Mouse (Mus musculus): ENCODE data around the gene Ino80b. TPM values are rescaled to one million over a fixed set of nuclear protein-coding genes. Genes with fewer than 3 reads are reported as not detected.

Ino80b gene
- polyA plus RNA-seq, 1 experiment from 2014 or later, result 18.7 TPM

DNA sequence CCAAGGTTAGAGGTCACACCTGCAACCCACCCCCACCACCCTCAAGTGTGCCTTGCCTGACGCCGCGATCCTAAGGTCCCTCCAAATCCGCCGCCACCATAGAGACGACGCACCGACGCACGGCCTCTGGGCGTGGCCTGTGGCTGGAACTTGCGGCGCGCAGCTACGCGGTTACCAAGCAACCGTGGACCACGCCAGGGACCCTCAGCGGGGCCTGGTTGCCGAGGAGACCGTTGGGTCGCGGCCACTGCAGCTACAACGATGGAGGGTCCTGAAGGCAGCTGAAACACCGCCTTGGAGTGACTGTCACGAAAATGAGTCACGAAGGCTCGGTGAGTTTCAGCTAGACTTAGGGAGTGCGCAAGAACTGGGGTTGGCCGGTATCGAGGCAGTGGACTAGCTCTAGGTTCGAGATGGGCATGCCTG is 31.0 kb upstream of the Ino80b start, which contains the start of the genes Wdr54 and 1700003E16Rik:
Gene Wdr54, minus strand, starts transcription at position 139 of the 426 bp plus-strand sequence.
Gene 1700003E16Rik, plus strand, starts transcription at position 146 of the 426 bp plus-strand sequence.
- under 1% methylated on average over 32 of the region's 32 CpGs for WGBS
- Histone ChIP-seq H3K36me3 (peaks cover 19% of the 10 kb centered on the region), H3K4me3 (peak within 1 kb of the TSS; percentile 58), H3K9ac (peak within 1 kb of the TSS; percentile 54), H3K9me3 (no peaks in the 10 kb centered on the region), H3K27ac (no peak within 1 kb of the TSS), H3K27me3 (replicated peaks) (peaks cover 14% of the 10 kb centered on the region), H3K4me1 (peaks cover 23% of the 10 kb centered on the region), H3K4me2 (replicated peaks) (peak within 1 kb of the TSS; percentile 86)
- peak; percentile 96 for ATAC-seq (ENCODE audit: low FRiP score, low read depth)

DNA sequence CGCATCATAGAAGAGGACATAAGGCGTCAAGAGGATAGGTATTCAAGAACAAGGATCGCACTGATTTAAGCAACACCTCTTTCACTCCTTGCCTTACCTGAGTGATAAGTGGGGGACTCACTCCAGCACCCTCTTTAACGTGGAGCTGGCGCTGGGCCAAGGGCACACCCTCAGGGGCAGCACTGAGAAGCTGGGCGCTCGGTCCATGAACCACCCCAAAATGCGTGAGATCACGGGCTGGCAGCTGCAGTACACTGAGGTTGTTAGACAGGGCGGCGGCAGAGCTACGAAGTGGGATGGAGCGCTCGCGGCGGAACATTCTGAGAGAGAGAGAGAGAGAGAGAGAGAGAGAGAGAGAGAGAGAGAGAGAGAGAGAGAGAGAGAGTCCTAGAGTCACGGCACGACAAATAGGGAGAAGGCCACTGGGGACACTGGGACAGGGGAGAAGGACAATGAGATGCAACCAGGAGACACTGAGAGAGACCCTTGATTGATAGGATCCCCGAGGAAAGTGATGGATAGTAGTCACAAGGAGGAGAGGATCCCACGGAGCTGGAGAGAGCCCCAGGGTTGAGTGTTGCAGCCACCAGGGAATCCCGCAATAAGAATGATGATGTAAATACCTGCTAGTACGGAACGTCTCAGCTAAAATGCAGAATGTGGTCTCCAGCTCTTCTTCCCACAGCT is 30.5 kb upstream of the Ino80b start:
- WGBS, result 7% methylated on average over 23 of the region's 23 CpGs
- Histone ChIP-seq H3K4me1 (peaks cover 23% of the 10 kb centered on the region), H3K4me2 (replicated peaks) (peak overlapping the region; percentile 86), H3K9ac (peak overlapping the region; percentile 54), H3K27me3 (replicated peaks) (peaks cover 8% of the 10 kb centered on the region), H3K4me3 (peak overlapping the region; percentile 58), H3K27ac (no peak overlapping the region), H3K36me3 (peaks cover 24% of the 10 kb centered on the region), H3K9me3 (no peaks in the 10 kb centered on the region)
- peak; percentile 68 for ATAC-seq (ENCODE audit: low FRiP score, low read depth)

DNA sequence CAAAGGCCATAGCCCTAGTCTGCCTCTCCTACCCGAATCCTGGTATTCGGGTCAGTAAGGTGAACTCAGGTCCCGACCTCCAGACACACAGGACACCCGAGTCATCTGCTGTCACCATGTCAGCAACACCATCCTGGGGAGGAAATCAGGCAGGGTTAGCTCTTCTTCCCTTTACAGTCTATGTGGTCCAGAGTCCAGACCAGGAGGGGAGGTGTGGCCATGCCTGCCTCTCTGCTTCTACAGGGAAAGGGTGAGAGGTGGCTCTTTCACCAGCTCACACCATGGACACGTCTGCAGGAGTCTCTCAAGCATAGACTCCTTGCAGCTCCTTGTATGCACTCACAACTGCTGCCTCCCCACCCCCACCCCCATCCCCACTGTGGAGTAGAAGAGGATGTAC is 28.3 kb upstream of the Ino80b start:
- H3K9me3 ChIP-seq, result no peaks in the 10 kb centered on the region
- peaks cover 23% of the 10 kb centered on the region for H3K4me1 ChIP-seq
- no peaks in the 10 kb centered on the region for H3K27me3 ChIP-seq (replicated peaks)
- H3K4me3 ChIP-seq, result no peak overlapping the region
- peaks cover 46% of the 10 kb centered on the region for H3K36me3 ChIP-seq
- no peak overlapping the region for H3K4me2 ChIP-seq (replicated peaks)
- H3K27ac ChIP-seq, result no peak overlapping the region
- H3K9ac ChIP-seq, result no peak overlapping the region
- WGBS, result 74% methylated on average over 5 of the region's 5 CpGs
- no peak for ATAC-seq (ENCODE audit: low FRiP score, low read depth)

DNA sequence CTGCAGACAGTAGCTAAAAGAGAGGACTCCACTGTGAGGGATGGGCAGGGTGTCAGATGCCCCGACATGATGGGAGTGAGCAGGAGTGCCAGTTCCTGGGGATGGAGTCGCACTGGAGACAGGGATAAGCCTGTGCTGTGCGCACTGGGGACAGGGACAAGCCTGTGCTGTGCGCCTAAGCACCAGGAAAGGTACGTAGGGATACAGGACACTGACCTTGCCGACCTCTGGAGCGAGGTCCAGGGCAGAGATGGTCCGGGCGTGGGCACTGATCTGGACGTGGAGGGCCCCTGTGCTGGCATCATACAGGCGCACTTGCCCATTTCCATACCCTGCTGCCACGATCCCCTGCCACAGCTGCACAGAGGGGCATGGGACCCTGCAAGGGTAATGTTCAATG is 27.8 kb upstream of the Ino80b start:
- Histone ChIP-seq H3K27ac (no peak overlapping the region), H3K36me3 (peaks cover 49% of the 10 kb centered on the region), H3K4me2 (replicated peaks) (no peak overlapping the region), H3K9me3 (no peaks in the 10 kb centered on the region), H3K4me3 (no peak overlapping the region), H3K9ac (no peak overlapping the region), H3K27me3 (replicated peaks) (no peaks in the 10 kb centered on the region), H3K4me1 (peaks cover 23% of the 10 kb centered on the region)
- no peak for ATAC-seq (ENCODE audit: low FRiP score, low read depth)
- WGBS, result 91% methylated on average over 12 of the region's 12 CpGs

DNA sequence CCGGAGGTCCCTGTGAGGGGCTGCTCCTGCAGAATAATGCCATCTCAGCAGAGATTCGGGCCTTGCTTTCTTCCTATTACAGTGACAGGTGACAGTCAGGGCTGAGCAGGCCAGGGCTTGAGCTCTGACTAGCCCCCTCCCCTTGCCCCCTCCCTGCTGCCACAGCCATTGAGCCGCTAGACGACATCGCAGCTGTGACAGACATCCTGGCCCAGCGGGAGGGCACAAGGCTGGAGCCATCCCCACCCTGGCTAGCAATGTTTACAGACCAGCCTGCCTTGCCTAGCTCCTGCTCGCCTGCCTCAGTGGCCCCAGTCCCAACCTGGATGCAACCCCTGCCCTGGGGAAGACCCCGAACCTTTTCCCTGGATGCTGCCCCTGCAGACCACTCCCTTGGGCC is 26.5 kb upstream of the Ino80b start:
- WGBS, result 34% methylated on average over 8 of the region's 8 CpGs
- Histone ChIP-seq H3K27me3 (replicated peaks) (no peaks in the 10 kb centered on the region), H3K4me2 (replicated peaks) (peak overlapping the region; percentile 16; the same call in 1 of the 2 replicates), H3K4me1 (peaks cover 23% of the 10 kb centered on the region), H3K27ac (no peak overlapping the region), H3K36me3 (peaks cover 62% of the 10 kb centered on the region), H3K4me3 (no peak overlapping the region), H3K9me3 (no peaks in the 10 kb centered on the region), H3K9ac (no peak overlapping the region)
- no peak for ATAC-seq (ENCODE audit: low FRiP score, low read depth)

DNA sequence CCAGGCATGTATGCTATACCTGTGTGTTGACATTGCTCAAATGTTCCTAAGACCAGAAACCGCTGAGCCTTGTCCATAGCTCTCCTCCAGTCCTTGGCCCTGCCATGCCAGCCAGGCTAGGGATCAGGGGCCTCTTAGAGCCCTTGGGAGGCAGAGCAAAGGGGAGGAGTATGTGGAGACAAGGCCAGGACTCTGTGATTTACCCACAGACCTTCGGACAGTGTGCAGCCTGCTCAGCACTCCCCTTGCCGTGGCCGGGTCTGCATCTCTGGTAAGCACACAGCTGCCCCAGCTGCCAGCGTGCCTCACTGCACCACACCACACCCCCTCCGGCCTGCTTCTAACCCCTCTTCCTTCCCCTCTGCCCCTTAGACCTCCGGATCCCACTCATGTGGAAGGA is 22.0 kb upstream of the Ino80b start:
- H3K27me3 ChIP-seq (replicated peaks), result no peaks in the 10 kb centered on the region
- no peak overlapping the region for H3K4me2 ChIP-seq (replicated peaks)
- H3K4me3 ChIP-seq, result no peak overlapping the region
- H3K36me3 ChIP-seq, result peaks cover 53% of the 10 kb centered on the region
- H3K9ac ChIP-seq, result no peak overlapping the region
- no peak overlapping the region for H3K27ac ChIP-seq
- no peak for ATAC-seq (ENCODE audit: low FRiP score, low read depth)
- no peaks in the 10 kb centered on the region for H3K9me3 ChIP-seq
- WGBS, result 55% methylated on average over 7 of the region's 7 CpGs
- peaks cover 16% of the 10 kb centered on the region for H3K4me1 ChIP-seq

DNA sequence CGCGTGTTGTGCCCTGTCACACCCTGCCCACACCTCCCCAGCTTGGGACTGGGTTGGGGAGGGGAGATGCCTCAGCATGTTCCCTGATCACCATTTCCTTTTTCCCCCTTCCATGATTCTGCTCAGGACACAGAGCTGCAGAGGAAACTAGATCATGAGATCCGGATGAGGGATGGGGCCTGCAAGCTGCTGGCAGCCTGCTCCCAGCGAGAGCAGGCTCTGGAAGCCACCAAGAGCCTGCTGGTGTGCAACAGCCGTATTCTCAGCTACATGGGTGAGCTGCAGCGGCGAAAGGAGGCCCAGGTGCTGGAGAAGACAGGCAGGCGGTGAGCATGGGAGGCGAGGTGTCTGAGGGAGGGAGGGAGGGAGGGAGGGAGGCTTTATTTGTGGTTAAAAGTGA is 20.6 kb upstream of the Ino80b start:
- Histone ChIP-seq H3K9ac (no peak overlapping the region), H3K27ac (no peak overlapping the region), H3K4me2 (replicated peaks) (no peak overlapping the region), H3K9me3 (no peaks in the 10 kb centered on the region), H3K36me3 (peaks cover 39% of the 10 kb centered on the region), H3K27me3 (replicated peaks) (no peaks in the 10 kb centered on the region), H3K4me3 (no peak overlapping the region), H3K4me1 (peaks cover 21% of the 10 kb centered on the region)
- ATAC-seq (ENCODE audit: low FRiP score, low read depth), result no peak
- 83% methylated on average over 9 of the region's 9 CpGs for WGBS

DNA sequence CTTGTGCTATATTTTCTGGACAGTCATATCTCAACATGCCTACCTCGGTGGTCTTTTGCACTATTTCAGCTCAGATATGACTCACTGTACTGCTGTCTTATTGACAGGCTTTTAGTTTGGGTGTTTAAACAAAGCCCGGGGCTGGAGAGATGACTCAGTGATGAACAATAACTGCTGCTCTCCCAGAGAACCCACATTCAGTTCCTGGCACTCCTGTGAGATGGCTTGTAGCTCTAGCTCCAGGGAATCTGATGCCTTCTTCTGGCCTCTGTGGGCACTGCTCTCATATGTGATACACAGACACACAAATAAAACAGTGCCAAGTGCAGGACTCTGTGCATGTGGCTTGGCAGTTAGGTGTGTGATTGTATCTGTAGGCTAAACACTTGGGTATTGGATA is 20.0 kb upstream of the Ino80b start:
- no peaks in the 10 kb centered on the region for H3K27me3 ChIP-seq (replicated peaks)
- H3K9ac ChIP-seq, result no peak overlapping the region
- peaks cover 21% of the 10 kb centered on the region for H3K4me1 ChIP-seq
- no peak overlapping the region for H3K4me3 ChIP-seq
- no peak overlapping the region for H3K27ac ChIP-seq
- H3K9me3 ChIP-seq, result no peaks in the 10 kb centered on the region
- no peak overlapping the region for H3K4me2 ChIP-seq (replicated peaks)
- peaks cover 33% of the 10 kb centered on the region for H3K36me3 ChIP-seq
- no peak for ATAC-seq (ENCODE audit: low FRiP score, low read depth)
- 85% methylated on average over 2 of the region's 2 CpGs for WGBS

DNA sequence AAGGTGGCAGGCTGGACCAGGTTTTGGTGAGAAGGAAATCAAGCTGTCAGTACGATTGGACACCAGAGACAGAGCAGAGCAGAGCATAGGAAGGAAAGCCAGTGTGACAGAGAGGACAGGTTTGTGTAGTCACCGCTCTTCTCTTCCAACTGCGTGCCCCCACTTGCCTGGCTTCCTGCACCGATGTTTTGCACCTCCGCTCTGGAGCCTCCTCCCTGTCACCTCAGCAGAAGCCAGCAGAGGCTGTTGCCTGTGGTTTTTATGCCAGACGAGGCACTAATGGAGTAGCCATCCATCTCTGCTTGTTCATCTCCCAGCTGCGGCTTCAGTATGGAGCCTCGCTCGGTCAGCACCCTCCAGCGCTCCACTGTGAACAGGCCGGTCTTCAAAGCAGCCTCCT is 17.7 kb upstream of the Ino80b start:
- Histone ChIP-seq H3K4me1 (peaks cover 32% of the 10 kb centered on the region), H3K9ac (no peak overlapping the region), H3K4me3 (no peak overlapping the region), H3K27me3 (replicated peaks) (no peaks in the 10 kb centered on the region), H3K36me3 (peaks cover 12% of the 10 kb centered on the region), H3K27ac (no peak overlapping the region), H3K9me3 (no peaks in the 10 kb centered on the region), H3K4me2 (replicated peaks) (peak overlapping the region; percentile 73)
- peak; percentile 15; the same call in 1 of the 2 replicates for ATAC-seq (ENCODE audit: low FRiP score, low read depth)
- 52% methylated on average over 11 of the region's 11 CpGs for WGBS

DNA sequence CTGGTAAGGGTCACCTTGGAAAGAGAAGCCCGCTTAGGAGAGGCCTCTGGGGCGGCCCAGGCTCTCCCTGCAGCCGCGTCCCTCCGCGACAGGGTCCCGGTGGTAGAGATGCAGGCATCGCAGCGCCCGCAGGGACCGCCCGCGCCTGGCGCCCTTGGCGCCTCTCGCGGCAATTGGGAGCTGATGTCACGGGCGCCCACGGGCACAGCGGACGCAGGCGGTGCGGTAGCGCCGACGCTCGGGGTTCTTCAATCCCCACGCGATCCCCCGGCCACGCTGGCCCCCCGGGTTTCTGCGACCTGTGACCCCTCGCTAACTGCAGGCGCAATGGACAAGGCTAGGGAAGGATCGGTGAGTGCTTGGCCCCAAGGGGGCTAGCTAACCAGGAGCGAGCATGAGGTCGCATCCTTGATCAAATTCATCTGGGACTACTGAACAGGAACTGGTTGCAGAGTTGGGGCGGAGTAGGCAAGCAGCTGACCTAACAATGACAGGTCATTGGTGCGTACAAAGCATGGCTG is 17.0 kb upstream of the Ino80b start:
- no peaks in the 10 kb centered on the region for H3K27me3 ChIP-seq (replicated peaks)
- H3K4me2 ChIP-seq (replicated peaks), result peak overlapping the region; percentile 73
- H3K9ac ChIP-seq, result peak overlapping the region; percentile 55
- no peak overlapping the region for H3K27ac ChIP-seq
- H3K4me1 ChIP-seq, result peaks cover 37% of the 10 kb centered on the region
- no peak for ATAC-seq (ENCODE audit: low FRiP score, low read depth)
- H3K4me3 ChIP-seq, result peak overlapping the region; percentile 29
- no peaks in the 10 kb centered on the region for H3K9me3 ChIP-seq
- H3K36me3 ChIP-seq, result peaks cover 6% of the 10 kb centered on the region
- WGBS, result 3% methylated on average over 41 of the region's 41 CpGs

DNA sequence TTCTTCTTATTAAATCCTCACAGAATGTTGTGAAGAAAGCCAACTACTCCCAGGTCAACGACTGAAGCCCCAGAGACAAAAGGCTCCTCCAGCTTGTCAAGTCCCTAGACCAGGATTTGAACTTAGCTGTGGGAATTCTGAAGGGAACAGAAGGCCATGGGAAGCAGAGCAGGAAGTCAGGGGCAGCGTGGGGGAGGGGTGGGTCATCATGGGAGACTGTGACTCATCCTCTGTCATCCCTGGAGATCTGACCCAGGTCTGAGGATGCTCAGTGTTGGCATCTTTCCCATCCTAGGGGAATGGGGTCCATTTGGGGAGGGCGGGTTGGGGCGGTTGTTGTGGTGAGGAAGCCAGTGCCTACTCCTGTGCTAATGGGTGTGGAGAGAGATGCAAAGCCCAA is 16.4 kb upstream of the Ino80b start:
- Histone ChIP-seq H3K9me3 (no peaks in the 10 kb centered on the region), H3K36me3 (no peaks in the 10 kb centered on the region; the same call in 1 of the 2 replicates), H3K9ac (peak overlapping the region; percentile 55; the same call in 1 of the 2 replicates), H3K4me2 (replicated peaks) (peak overlapping the region; percentile 73), H3K4me1 (peaks cover 44% of the 10 kb centered on the region), H3K27me3 (replicated peaks) (no peaks in the 10 kb centered on the region), H3K4me3 (no peak overlapping the region), H3K27ac (no peak overlapping the region)
- ATAC-seq (ENCODE audit: low FRiP score, low read depth), result no peak
- 37% methylated on average over 4 of the region's 4 CpGs for WGBS

DNA sequence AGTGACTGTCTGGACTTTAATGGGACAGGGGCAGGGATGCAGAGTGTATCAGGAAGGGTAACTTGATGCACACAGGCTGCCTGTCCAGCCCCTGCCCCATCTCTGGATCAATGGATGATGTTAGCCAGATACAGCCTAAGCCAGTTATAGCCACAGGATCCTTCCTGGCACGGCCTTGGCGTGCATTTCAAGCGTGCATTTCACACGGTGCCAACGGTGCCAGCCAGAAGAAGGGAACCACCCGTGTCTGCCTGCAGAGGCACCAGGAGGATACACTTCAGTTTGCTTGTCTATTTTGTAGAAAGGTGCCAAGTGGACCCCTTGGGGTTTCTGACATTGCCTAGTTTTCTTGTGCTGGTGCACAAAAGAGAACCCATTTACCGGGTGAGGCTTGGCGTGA is 14.8 kb upstream of the Ino80b start:
- peaks cover 58% of the 10 kb centered on the region for H3K4me1 ChIP-seq

More for the DNA sequence above, 14.8 kb upstream of the Ino80b start:
- Histone ChIP-seq H3K36me3 (no peaks in the 10 kb centered on the region), H3K9ac (no peak overlapping the region), H3K27ac (no peak overlapping the region), H3K4me3 (no peak overlapping the region), H3K27me3 (replicated peaks) (peaks cover 10% of the 10 kb centered on the region; the same call in 1 of the 2 replicates), H3K9me3 (no peaks in the 10 kb centered on the region), H3K4me2 (replicated peaks) (no peak overlapping the region)
- 94% methylated on average over 8 of the region's 8 CpGs for WGBS
- no peak for ATAC-seq (ENCODE audit: low FRiP score, low read depth)

Measured in neural tube, embryonic 12.5 days (tissue).